Mouse (Mus musculus): ENCODE data around the gene Crebzf. TPM values are rescaled to one million over a fixed set of nuclear protein-coding genes. Genes with fewer than 3 reads are reported as not detected.

The Crebzf gene
- total and polyA plus RNA-seq, 3 experiments, result 57.5 to 104 (median 66.2) TPM

GRCm38 (mm10) chr7:90476313-90477245, 34.0 kb downstream of the Crebzf start, which contains the start of gene Dlg2:
Dlg2 (plus strand) TSS chr7:90476672.
- no peak for DNase-seq

DNA sequence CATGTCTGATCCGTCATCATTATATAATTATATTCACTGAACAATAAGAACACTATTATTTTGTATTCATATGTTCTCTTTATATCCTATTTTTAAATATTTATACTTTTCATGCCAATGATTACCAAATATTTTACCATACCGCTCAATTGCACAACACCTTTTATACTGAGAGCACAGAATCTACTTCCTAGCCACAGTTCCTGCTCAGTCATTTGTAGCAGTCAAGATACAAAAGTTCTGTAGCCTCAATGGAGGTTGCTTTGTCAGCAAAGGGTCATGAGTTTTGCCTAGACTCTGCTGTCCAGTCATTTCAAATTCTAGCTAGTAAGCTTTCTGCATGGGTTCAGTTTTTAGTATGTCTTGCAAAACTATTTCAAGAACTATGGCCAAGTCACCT, 40.1 kb downstream of the Crebzf start:
- DNase-seq, result no peak

Other genes starting within 250 kb of the Crebzf start
- not detected for gene Ccdc83, start 177.0 kb upstream of the Crebzf start, total RNA-seq (2021)
- not detected in 2 replicates for gene Ccdc83, start 177.0 kb upstream of the Crebzf start, polyA plus RNA-seq (2012; rRNA removed)
- gene Sytl2, start 140.5 kb upstream of the Crebzf start, total RNA-seq (2021), result 1 to 10 TPM; 6.2 to 8.8 TPM
- gene Sytl2, start 140.5 kb upstream of the Crebzf start, polyA plus RNA-seq (2012; rRNA removed), result 0.77 and 1.8 TPM in 2 replicates
- under 1 TPM; 0.14 to 0.76 TPM for gene Ccdc89, start 16.2 kb upstream of the Crebzf start, total RNA-seq (2021)
- gene Ccdc89, start 16.2 kb upstream of the Crebzf start, polyA plus RNA-seq (2012; rRNA removed), result 0.06 TPM in 1 of 2 replicates, not detected in the other
- gene Tmem126a, start 14.5 kb downstream of the Crebzf start, total RNA-seq (2021), result 10 to 100 TPM; 56.6 to 73.4 TPM
- gene Tmem126a, start 14.5 kb downstream of the Crebzf start, polyA plus RNA-seq (2012; rRNA removed), result 5.4 and 7.0 TPM in 2 replicates
- gene Tmem126b, start 33.3 kb downstream of the Crebzf start, total RNA-seq (2021), result 10 to 100 TPM; 19.3 to 25.7 TPM
- gene Tmem126b, start 33.3 kb downstream of the Crebzf start, polyA plus RNA-seq (2012; rRNA removed), result 3.2 and 3.5 TPM in 2 replicates
- 10 to 100 TPM; 84.3 to 91.7 TPM for gene Dlg2, start 33.9 kb downstream of the Crebzf start, total RNA-seq (2021)
- 15.3 and 23.8 TPM in 2 replicates for gene Dlg2, start 33.9 kb downstream of the Crebzf start, polyA plus RNA-seq (2012; rRNA removed)